Mouse (Mus musculus): ENCODE data around the gene Ptpre. TPM values are rescaled to one million over a fixed set of nuclear protein-coding genes. Genes with fewer than 3 reads are reported as not detected.
"Not testable (repeated sequence)": the region's sequence is repeated elsewhere in the genome, so short reads cannot be mapped to it uniquely, and the experiment has no call there.

Gene Ptpre
- polyA plus RNA-seq, 1 experiment = 19.7 TPM

- Histone ChIP-seq H3K4me1 (replicated peaks; ENCODE audit: control insufficient read depth, insufficient read depth, low read length) (no peaks in the 10 kb centered on the region), H3K27ac (ENCODE audit: control insufficient read depth, insufficient read depth, low read length) (no peak overlapping the region), H3K36me3 (ENCODE audit: control insufficient read depth, insufficient read depth, low read length) (peaks cover 69% of the 10 kb centered on the region), H3K4me3 (ENCODE audit: control insufficient read depth, insufficient read depth, low read length) (no peak overlapping the region), H3K27me3 (ENCODE audit: control insufficient read depth, insufficient read depth, low read length) (no peaks in the 10 kb centered on the region)
- TF ChIP-seq POLR2A (IDR thresholded peaks at IDR 0.05; ENCODE audit: control insufficient read depth, extremely low read depth, insufficient read depth, low read length, poor library complexity) (no peak), CTCF (IDR thresholded peaks at IDR 0.05; ENCODE audit: borderline replicate concordance, control insufficient read depth, extremely low read depth, insufficient read depth, low read length, poor library complexity) (no peak)
- WGBS = 99% methylated on average over 5 of the region's 5 CpGs
- no peak for DNase-seq
These were observed 154.7 kb downstream of the Ptpre start for GRCm38 (mm10) chr7:135691941-135692340.

- Histone ChIP-seq H3K27me3 (ENCODE audit: control insufficient read depth, insufficient read depth, low read length) (no peaks in the 10 kb centered on the region), H3K4me1 (replicated peaks; ENCODE audit: control insufficient read depth, insufficient read depth, low read length) (no peaks in the 10 kb centered on the region), H3K27ac (ENCODE audit: control insufficient read depth, insufficient read depth, low read length) (no peak overlapping the region), H3K4me3 (ENCODE audit: control insufficient read depth, insufficient read depth, low read length) (no peak overlapping the region), H3K36me3 (ENCODE audit: control insufficient read depth, insufficient read depth, low read length) (peaks cover 77% of the 10 kb centered on the region)
- WGBS = 83% methylated on average over 4 of the region's 4 CpGs
- no peak for DNase-seq
- TF ChIP-seq CTCF (IDR thresholded peaks at IDR 0.05; ENCODE audit: borderline replicate concordance, control insufficient read depth, extremely low read depth, insufficient read depth, low read length, poor library complexity) (no peak), POLR2A (IDR thresholded peaks at IDR 0.05; ENCODE audit: control insufficient read depth, extremely low read depth, insufficient read depth, low read length, poor library complexity) (no peak)
These were observed 156.8 kb downstream of the Ptpre start for GRCm38 (mm10) chr7:135694130-135694529.

GRCm38 (mm10) chr7:135694796-135695195 lies 157.5 kb downstream of the Ptpre start:
- 97% methylated on average over 5 of the region's 5 CpGs for WGBS
- Histone ChIP-seq H3K27me3 (ENCODE audit: control insufficient read depth, insufficient read depth, low read length) (no peaks in the 10 kb centered on the region), H3K4me1 (replicated peaks; ENCODE audit: control insufficient read depth, insufficient read depth, low read length) (no peaks in the 10 kb centered on the region), H3K27ac (ENCODE audit: control insufficient read depth, insufficient read depth, low read length) (no peak overlapping the region), H3K4me3 (ENCODE audit: control insufficient read depth, insufficient read depth, low read length) (no peak overlapping the region), H3K36me3 (ENCODE audit: control insufficient read depth, insufficient read depth, low read length) (peaks cover 75% of the 10 kb centered on the region)
- no peak for DNase-seq
- no peak for TF ChIP-seq CTCF (IDR thresholded peaks at IDR 0.05; ENCODE audit: borderline replicate concordance, control insufficient read depth, extremely low read depth, insufficient read depth, low read length, poor library complexity)
- no peak for TF ChIP-seq POLR2A (IDR thresholded peaks at IDR 0.05; ENCODE audit: control insufficient read depth, extremely low read depth, insufficient read depth, low read length, poor library complexity)

GRCm38 (mm10) chr7:135696127-135696526 lies 158.8 kb downstream of the Ptpre start:
- Histone ChIP-seq H3K4me3 (ENCODE audit: control insufficient read depth, insufficient read depth, low read length) (no peak overlapping the region), H3K4me1 (replicated peaks; ENCODE audit: control insufficient read depth, insufficient read depth, low read length) (no peaks in the 10 kb centered on the region), H3K27me3 (ENCODE audit: control insufficient read depth, insufficient read depth, low read length) (no peaks in the 10 kb centered on the region), H3K27ac (ENCODE audit: control insufficient read depth, insufficient read depth, low read length) (no peak overlapping the region), H3K36me3 (ENCODE audit: control insufficient read depth, insufficient read depth, low read length) (peaks cover 81% of the 10 kb centered on the region)
- TF ChIP-seq CTCF (IDR thresholded peaks at IDR 0.05; ENCODE audit: borderline replicate concordance, control insufficient read depth, extremely low read depth, insufficient read depth, low read length, poor library complexity) (no peak), POLR2A (IDR thresholded peaks at IDR 0.05; ENCODE audit: control insufficient read depth, extremely low read depth, insufficient read depth, low read length, poor library complexity) (no peak)
- DNase-seq = no peak
- 93% methylated on average over 4 of the region's 4 CpGs for WGBS

- not testable (repeated sequence) for H3K4me1 ChIP-seq (replicated peaks; ENCODE audit: control insufficient read depth, insufficient read depth, low read length); H3K27me3 ChIP-seq (ENCODE audit: control insufficient read depth, insufficient read depth, low read length); H3K4me3 ChIP-seq (ENCODE audit: control insufficient read depth, insufficient read depth, low read length); DNase-seq; H3K27ac ChIP-seq (ENCODE audit: control insufficient read depth, insufficient read depth, low read length)
- H3K36me3 ChIP-seq (ENCODE audit: control insufficient read depth, insufficient read depth, low read length) = peaks cover 82% of the 10 kb centered on the region
- WGBS = 97% methylated on average over 5 of the region's 5 CpGs
These were observed 159.9 kb downstream of the Ptpre start for GRCm38 (mm10) chr7:135697021-135697740.

- Histone ChIP-seq H3K4me3 (ENCODE audit: control insufficient read depth, insufficient read depth, low read length) (no peak overlapping the region), H3K27me3 (ENCODE audit: control insufficient read depth, insufficient read depth, low read length) (no peaks in the 10 kb centered on the region), H3K27ac (ENCODE audit: control insufficient read depth, insufficient read depth, low read length) (no peak overlapping the region), H3K4me1 (replicated peaks; ENCODE audit: control insufficient read depth, insufficient read depth, low read length) (no peaks in the 10 kb centered on the region), H3K36me3 (ENCODE audit: control insufficient read depth, insufficient read depth, low read length) (peaks cover 84% of the 10 kb centered on the region)
- no peak for TF ChIP-seq POLR2A (IDR thresholded peaks at IDR 0.05; ENCODE audit: control insufficient read depth, extremely low read depth, insufficient read depth, low read length, poor library complexity)
- no peak for TF ChIP-seq CTCF (IDR thresholded peaks at IDR 0.05; ENCODE audit: borderline replicate concordance, control insufficient read depth, extremely low read depth, insufficient read depth, low read length, poor library complexity)
- no peak for DNase-seq
- WGBS = 99% methylated on average over 2 of the region's 2 CpGs
These were observed 161.1 kb downstream of the Ptpre start for GRCm38 (mm10) chr7:135698362-135698761.

GRCm38 (mm10) chr7:135699351-135699750 lies 162.1 kb downstream of the Ptpre start:
- H3K36me3 ChIP-seq (ENCODE audit: control insufficient read depth, insufficient read depth, low read length) = peaks cover 86% of the 10 kb centered on the region

More at GRCm38 (mm10) chr7:135699351-135699750, 162.1 kb downstream of the Ptpre start:
- H3K4me1 ChIP-seq (replicated peaks; ENCODE audit: control insufficient read depth, insufficient read depth, low read length); H3K27ac ChIP-seq (ENCODE audit: control insufficient read depth, insufficient read depth, low read length); DNase-seq; H3K27me3 ChIP-seq (ENCODE audit: control insufficient read depth, insufficient read depth, low read length); H3K4me3 ChIP-seq (ENCODE audit: control insufficient read depth, insufficient read depth, low read length): not testable (repeated sequence)
- 92% methylated on average over 6 of the region's 6 CpGs for WGBS
